Mouse (Mus musculus): ENCODE measurements at regions not wholly inside any gene's neighbourhood (a gene's known extent, or its start where the extent isn't known, plus 50 kb on each side); places are given as distances from the start of the nearest gene placed in this dataset.

GRCm38 (mm10) chr12:59834809-59835208 is 615.3 kb upstream of the Fbxo33 start:
- TF ChIP-seq POLR2A (IDR thresholded peaks at IDR 0.05; ENCODE audit: borderline replicate concordance, extremely low read depth, insufficient read depth, insufficient read length, poor library complexity, severe bottlenecking) (no peak), CTCF (IDR thresholded peaks at IDR 0.05; ENCODE audit: borderline replicate concordance, extremely low read depth, insufficient read depth, insufficient read length) (no peak)

All from brain, embryonic 14.5 days (tissue).